Mouse (Mus musculus): Measurements from ENCODE around the gene Stk32c. TPM values are rescaled to one million over a fixed set of nuclear protein-coding genes. Genes with fewer than 3 reads are reported as not detected.

Gene Stk32c
- total and polyA plus RNA-seq, 2 experiments from 2014 or later: 0.42 TPM; not detected in 1

GRCm38 (mm10) chr7:139081158-139081557, 131.9 kb downstream of the Stk32c start:
- H3K36me3 ChIP-seq (replicated peaks; ENCODE audit: control insufficient read depth, insufficient read depth, low read length): no peaks in the 10 kb centered on the region
- DNase-seq (ENCODE audit: low spot score) (no peak), ATAC-seq (ENCODE audit: insufficient read depth, low read depth) (no peak)
- WGBS: 56% methylated on average over 5 of the region's 5 CpGs
- H3K9ac ChIP-seq (replicated peaks; ENCODE audit: low read depth, low read length): no peak overlapping the region
- H3K27ac ChIP-seq (ENCODE audit: low read depth): no peak overlapping the region
- H3K27me3 ChIP-seq (ENCODE audit: control insufficient read depth, insufficient read depth, low read length): peaks cover 27% of the 10 kb centered on the region
- no peak for TF ChIP-seq CTCF (IDR thresholded peaks at IDR 0.05; ENCODE audit: low read depth)
- TF ChIP-seq EP300 (IDR thresholded peaks at IDR 0.05; ENCODE audit: low read depth): no peak
- no peaks in the 10 kb centered on the region for H3K9me3 ChIP-seq (replicated peaks; ENCODE audit: control insufficient read depth, low read length)
- no peak overlapping the region for H3K4me3 ChIP-seq (ENCODE audit: low read depth, low read length)
- no peaks in the 10 kb centered on the region for H3K4me1 ChIP-seq (ENCODE audit: control insufficient read depth, insufficient read depth)
- no peak overlapping the region for H3K4me2 ChIP-seq (ENCODE audit: low read depth, low read length)

- Histone ChIP-seq H3K4me2 (ENCODE audit: low read depth, low read length) (no peak overlapping the region), H3K9me3 (replicated peaks; ENCODE audit: control insufficient read depth, low read length) (no peaks in the 10 kb centered on the region), H3K36me3 (replicated peaks; ENCODE audit: control insufficient read depth, insufficient read depth, low read length) (no peaks in the 10 kb centered on the region), H3K4me3 (ENCODE audit: low read depth, low read length) (no peak overlapping the region), H3K9ac (replicated peaks; ENCODE audit: low read depth, low read length) (no peak overlapping the region), H3K27me3 (ENCODE audit: control insufficient read depth, insufficient read depth, low read length) (peaks cover 22% of the 10 kb centered on the region), H3K4me1 (ENCODE audit: control insufficient read depth, insufficient read depth) (no peaks in the 10 kb centered on the region), H3K27ac (ENCODE audit: low read depth) (no peak overlapping the region)
- DNase-seq (ENCODE audit: low spot score) (no peak), ATAC-seq (ENCODE audit: insufficient read depth, low read depth) (no peak)
- WGBS: 70% methylated on average over 4 of the region's 4 CpGs
- no peak for TF ChIP-seq EP300 (IDR thresholded peaks at IDR 0.05; ENCODE audit: low read depth)
- TF ChIP-seq CTCF (IDR thresholded peaks at IDR 0.05; ENCODE audit: low read depth): peak; percentile 23; the same call in 1 of the 2 replicates
Measured at GRCm38 (mm10) chr7:139080714-139081113, 132.4 kb downstream of the Stk32c start.

- Histone ChIP-seq H3K36me3 (replicated peaks; ENCODE audit: control insufficient read depth, insufficient read depth, low read length) (no peaks in the 10 kb centered on the region), H3K27me3 (ENCODE audit: control insufficient read depth, insufficient read depth, low read length) (peaks cover 6% of the 10 kb centered on the region; the same call in 1 of the 2 replicates), H3K4me1 (ENCODE audit: control insufficient read depth, insufficient read depth) (no peaks in the 10 kb centered on the region), H3K9me3 (replicated peaks; ENCODE audit: control insufficient read depth, low read length) (no peaks in the 10 kb centered on the region), H3K27ac (ENCODE audit: low read depth) (no peak overlapping the region), H3K9ac (replicated peaks; ENCODE audit: low read depth, low read length) (no peak overlapping the region), H3K4me3 (ENCODE audit: low read depth, low read length) (no peak overlapping the region), H3K4me2 (ENCODE audit: low read depth, low read length) (no peak overlapping the region)
- ATAC-seq (ENCODE audit: insufficient read depth, low read depth) (no peak), DNase-seq (ENCODE audit: low spot score) (no peak)
- no peak for TF ChIP-seq EP300 (IDR thresholded peaks at IDR 0.05; ENCODE audit: low read depth)
- TF ChIP-seq CTCF (IDR thresholded peaks at IDR 0.05; ENCODE audit: low read depth): no peak
- WGBS: 67% methylated on average over 7 of the region's 7 CpGs
Measured at GRCm38 (mm10) chr7:139079141-139079540, 134.0 kb downstream of the Stk32c start.

- Histone ChIP-seq H3K9ac (replicated peaks; ENCODE audit: low read depth, low read length) (no peak overlapping the region), H3K27ac (ENCODE audit: low read depth) (no peak overlapping the region), H3K36me3 (replicated peaks; ENCODE audit: control insufficient read depth, insufficient read depth, low read length) (no peaks in the 10 kb centered on the region), H3K4me1 (ENCODE audit: control insufficient read depth, insufficient read depth) (no peaks in the 10 kb centered on the region), H3K4me3 (ENCODE audit: low read depth, low read length) (no peak overlapping the region), H3K9me3 (replicated peaks; ENCODE audit: control insufficient read depth, low read length) (no peaks in the 10 kb centered on the region), H3K27me3 (ENCODE audit: control insufficient read depth, insufficient read depth, low read length) (0 out of 2 replicates have a peak, but pooled peaks cover 3% of the 10 kb centered on the region), H3K4me2 (ENCODE audit: low read depth, low read length) (no peak overlapping the region)
- TF ChIP-seq CTCF (IDR thresholded peaks at IDR 0.05; ENCODE audit: low read depth) (no peak), EP300 (IDR thresholded peaks at IDR 0.05; ENCODE audit: low read depth) (no peak)
- no peak for ATAC-seq (ENCODE audit: insufficient read depth, low read depth)
- DNase-seq (ENCODE audit: low spot score): no peak
- WGBS: 64% methylated on average over 6 of the region's 6 CpGs
Measured at GRCm38 (mm10) chr7:139078181-139078580, 134.9 kb downstream of the Stk32c start.

GRCm38 (mm10) chr7:139077283-139077682, 135.8 kb downstream of the Stk32c start:
- TF ChIP-seq CTCF (IDR thresholded peaks at IDR 0.05; ENCODE audit: low read depth) (no peak), EP300 (IDR thresholded peaks at IDR 0.05; ENCODE audit: low read depth) (no peak)
- 0 out of 2 replicates have a peak, but pooled peaks cover 2% of the 10 kb centered on the region for H3K27me3 ChIP-seq (ENCODE audit: control insufficient read depth, insufficient read depth, low read length)
- H3K4me3 ChIP-seq (ENCODE audit: low read depth, low read length): no peak overlapping the region
- H3K36me3 ChIP-seq (replicated peaks; ENCODE audit: control insufficient read depth, insufficient read depth, low read length): no peaks in the 10 kb centered on the region
- no peak for ATAC-seq (ENCODE audit: insufficient read depth, low read depth)
- H3K9me3 ChIP-seq (replicated peaks; ENCODE audit: control insufficient read depth, low read length): no peaks in the 10 kb centered on the region
- no peak for DNase-seq (ENCODE audit: low spot score)
- H3K4me2 ChIP-seq (ENCODE audit: low read depth, low read length): no peak overlapping the region
- H3K4me1 ChIP-seq (ENCODE audit: control insufficient read depth, insufficient read depth): no peaks in the 10 kb centered on the region
- 22% methylated on average over 7 of the region's 7 CpGs for WGBS
- no peak overlapping the region for H3K27ac ChIP-seq (ENCODE audit: low read depth)
- H3K9ac ChIP-seq (replicated peaks; ENCODE audit: low read depth, low read length): no peak overlapping the region
